Comparison of ENCODE assay signal across 13 mouse cellular contexts in genomic region chr1:186262040-186262439, GRCm38 (mm10).
DNase-seq lines count a peak whose midpoint lies in the region; ATAC-seq and TF ChIP-seq lines count a peak whose summit lies in the region.
"Had no signal": no experiment of that assay in that cellular context is flagged by ENCODE, and none has a peak within 500 bp of the region (broad histone marks: within the 10 kb centered on the region; RNA-seq: fewer than 3 reads in every experiment).

No protein-coding gene starts in this region.

- H3K4me1 ChIP-seq in heart, embryonic 16.5 days (ENCODE audit: control insufficient read depth, insufficient read depth, low read length), result peaks cover 15% of the 10 kb centered on the region
- peaks cover 41% of the 10 kb centered on the region for H3K4me1 ChIP-seq in lung, embryonic 15.5 days

- no peak overlapping the region for H3K9ac ChIP-seq in heart, embryonic 16.5 days (ENCODE audit: low read length)
- H3K9ac ChIP-seq in lung, embryonic 15.5 days, result no peak overlapping the region
- H3K9ac ChIP-seq: embryonic facial prominence, embryonic 15.5 days; liver, postnatal 0 days; midbrain, embryonic 15.5 days had no signal

- no peak overlapping the region for H3K4me3 ChIP-seq in gastrocnemius, adult 2 months
- H3K4me3 ChIP-seq in heart, embryonic 16.5 days (ENCODE audit: low read length), result no peak overlapping the region
- H3K4me3 ChIP-seq in lung, embryonic 15.5 days, result no peak overlapping the region
- H3K4me3 ChIP-seq: embryonic facial prominence, embryonic 15.5 days; midbrain, embryonic 15.5 days had no signal

- intact Hi-C loops in gastrocnemius, adult 2 months (cut with DNase I), result no loop called here
- intact Hi-C loops in heart, postnatal 10 days (cut with DNase I), result no loop called here

- no peaks in the 10 kb centered on the region for H3K27me3 ChIP-seq in heart, embryonic 16.5 days (ENCODE audit: control insufficient read depth, insufficient read depth, low read length)
- no peaks in the 10 kb centered on the region for H3K27me3 ChIP-seq in lung, embryonic 15.5 days
- H3K27me3 ChIP-seq: embryonic facial prominence, embryonic 15.5 days; midbrain, embryonic 15.5 days had no signal

- DNase-seq in gastrocnemius, adult 2 months, result no peak
- no peak for DNase-seq in gastrocnemius, adult 18-20 months (ENCODE audit: low spot score)
- DNase-seq in heart, postnatal 10 days, result no peak
- no peak for DNase-seq in lung, postnatal 36 days
- DNase-seq in skeletal muscle tissue, adult 2 months (ENCODE audit: low read depth, low spot score), result peak; percentile 14
- DNase-seq in ovary, postnatal 14 days (ENCODE audit: low spot score), result no peak
- DNase-seq: thymus, postnatal 25 days had no signal

- 72% methylated on average over 6 of the region's 6 CpGs for WGBS in heart, embryonic 16.5 days
- 55% methylated on average over 6 of the region's 6 CpGs for WGBS in lung, embryonic 15.5 days

- H3K4me2 ChIP-seq in heart, embryonic 16.5 days (ENCODE audit: low read depth, low read length), result no peak overlapping the region
- H3K4me2 ChIP-seq in lung, embryonic 15.5 days, result no peak overlapping the region
- H3K4me2 ChIP-seq: embryonic facial prominence, embryonic 15.5 days; midbrain, embryonic 15.5 days had no signal

- no peak for ATAC-seq in heart, embryonic 16.5 days (replicated peaks; ENCODE audit: extremely low read depth, insufficient read depth, low FRiP score)
- ATAC-seq in lung, embryonic 15.5 days (ENCODE audit: borderline replicate concordance, extremely low read depth, low FRiP score, low TSS enrichment), result no peak
- ATAC-seq: inflammation-experienced regulatory T-cells, adult 6 months; liver, postnatal 0 days; midbrain, embryonic 15.5 days had no signal

- peak overlapping the region; percentile 72 for H3K27ac ChIP-seq in gastrocnemius, adult 2 months
- H3K27ac ChIP-seq in heart, embryonic 16.5 days (ENCODE audit: low read length), result peak overlapping the region; percentile 5
- peak overlapping the region; percentile 87 for H3K27ac ChIP-seq in lung, embryonic 15.5 days
- H3K27ac ChIP-seq: embryonic facial prominence, embryonic 15.5 days; midbrain, embryonic 15.5 days had no signal

- no peaks in the 10 kb centered on the region for H3K36me3 ChIP-seq in heart, embryonic 16.5 days (ENCODE audit: control insufficient read depth, insufficient read depth)
- H3K36me3 ChIP-seq in lung, embryonic 15.5 days, result no peaks in the 10 kb centered on the region
- H3K36me3 ChIP-seq: embryonic facial prominence, embryonic 15.5 days; midbrain, embryonic 15.5 days had no signal

- H3K9me3 ChIP-seq in heart, embryonic 16.5 days (replicated peaks; ENCODE audit: control insufficient read depth, low read length), result peaks cover 6% of the 10 kb centered on the region
- H3K9me3 ChIP-seq in lung, embryonic 15.5 days, result no peaks in the 10 kb centered on the region
- H3K9me3 ChIP-seq: embryonic facial prominence, embryonic 15.5 days; midbrain, embryonic 15.5 days had no signal

- TF ChIP-seq CTCF in gastrocnemius, adult 2 months (IDR thresholded peaks at IDR 0.05), result no peak

Comparison
In these comparisons a context has a peak if more than half of its experiments do, and no peak if none do; other contexts are left out.
1. H3K27ac ChIP-seq: peak in every context shown above with its lines; median percentile 87 in lung, embryonic 15.5 days; 72 in gastrocnemius, adult 2 months; 5 in heart, embryonic 16.5 days.